Mouse (Mus musculus): ENCODE results near the gene Xaf1.

DNA sequence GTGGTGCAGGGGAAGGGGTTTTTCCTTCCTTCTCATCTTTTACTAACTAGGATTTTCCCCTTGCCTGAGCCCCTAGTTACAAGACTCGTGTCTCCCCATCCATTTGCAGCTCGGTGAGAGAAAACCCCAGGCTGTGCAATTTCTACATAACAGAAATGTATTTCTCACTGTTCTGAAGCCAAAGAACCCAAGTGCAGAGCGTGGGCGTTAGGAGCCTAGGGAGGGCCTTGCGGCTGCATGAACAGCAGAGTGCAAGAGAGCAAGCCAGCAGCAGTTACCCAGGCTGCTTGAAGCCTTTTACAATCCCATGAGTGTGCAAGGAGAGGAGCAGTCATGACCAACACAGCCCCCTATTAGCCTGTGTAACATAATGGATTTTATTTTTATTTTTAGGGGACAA, 6.0 kb downstream of the Xaf1 start:
- no peak for TF ChIP-seq POLR2A (IDR thresholded peaks at IDR 0.05; ENCODE audit: borderline replicate concordance, low read depth, low read length)
- TF ChIP-seq CTCF (IDR thresholded peaks at IDR 0.05; ENCODE audit: low read depth, low read length): no peak

Measured in bone marrow macrophage, adult 2 months (primary cell).